Mouse (Mus musculus) lung, adult 2 months (tissue): ENCODE data around the gene Exoc2.

Source experiments
- CTCF ChIP-seq: fragments of 200-500 bp; IDR thresholded peaks from 2 replicates; pipeline ENCODE4 v1.5.1; 2011; ENCODE audit warnings: mild to moderate bottlenecking, low read length, control low read depth; ENCODE audit not compliant: insufficient read depth
- POLR2A ChIP-seq: fragments of 200-500 bp; IDR thresholded peaks from 2 replicates; pipeline ENCODE4 v1.6.1; 2011; ENCODE audit warnings: low read depth, mild to moderate bottlenecking, control low read depth, low read length, borderline replicate concordance; ENCODE audit errors: extremely low read depth

DNA sequence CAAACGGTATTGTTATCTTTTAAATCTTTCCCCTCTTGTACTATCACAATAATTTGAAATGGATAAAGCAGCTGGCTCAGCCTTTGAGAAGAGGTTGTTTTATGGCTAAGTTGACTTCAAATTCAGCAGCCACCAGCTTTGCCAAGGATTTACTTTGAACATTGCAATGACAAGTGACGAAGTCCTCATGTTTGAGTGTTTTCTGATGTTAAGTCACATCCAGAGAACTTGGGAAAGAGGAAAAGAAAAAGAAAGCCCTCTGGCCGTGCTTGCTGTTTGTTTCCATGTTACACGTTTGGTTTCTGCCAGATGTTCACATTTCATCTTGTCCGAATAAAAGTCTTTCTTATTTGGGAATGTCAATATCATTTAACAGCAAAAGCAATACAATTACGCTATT is 48.0 kb upstream of the Exoc2 start:
- TF ChIP-seq POLR2A (no peak), CTCF (no peak)
